Mouse (Mus musculus): ENCODE measurements around the gene Dync2li1.

Gene Dync2li1

DNA sequence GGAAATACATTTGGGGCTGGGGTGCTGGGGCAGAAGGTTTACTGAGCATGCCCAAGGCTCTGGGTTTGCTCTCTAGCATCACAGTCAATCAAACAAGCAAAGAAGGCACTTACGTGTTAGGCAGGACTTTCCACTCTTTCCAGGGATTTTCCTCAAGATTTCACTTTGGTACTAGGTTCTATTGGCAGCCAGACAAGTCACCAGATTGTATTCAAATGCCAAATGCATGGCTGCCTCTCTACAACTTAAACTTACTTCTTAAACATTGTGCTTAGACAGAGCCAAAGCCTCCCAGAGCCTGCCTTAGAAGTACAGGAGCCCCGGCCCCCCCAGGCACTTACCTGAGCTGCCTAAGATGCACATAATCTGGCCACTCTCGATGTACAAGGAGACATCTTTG is 55.4 kb downstream of the Dync2li1 start:
- DNase-seq (ENCODE audit: inconsistent age in 2 of 2, low spot score in 1 of 2), result no peak

DNA sequence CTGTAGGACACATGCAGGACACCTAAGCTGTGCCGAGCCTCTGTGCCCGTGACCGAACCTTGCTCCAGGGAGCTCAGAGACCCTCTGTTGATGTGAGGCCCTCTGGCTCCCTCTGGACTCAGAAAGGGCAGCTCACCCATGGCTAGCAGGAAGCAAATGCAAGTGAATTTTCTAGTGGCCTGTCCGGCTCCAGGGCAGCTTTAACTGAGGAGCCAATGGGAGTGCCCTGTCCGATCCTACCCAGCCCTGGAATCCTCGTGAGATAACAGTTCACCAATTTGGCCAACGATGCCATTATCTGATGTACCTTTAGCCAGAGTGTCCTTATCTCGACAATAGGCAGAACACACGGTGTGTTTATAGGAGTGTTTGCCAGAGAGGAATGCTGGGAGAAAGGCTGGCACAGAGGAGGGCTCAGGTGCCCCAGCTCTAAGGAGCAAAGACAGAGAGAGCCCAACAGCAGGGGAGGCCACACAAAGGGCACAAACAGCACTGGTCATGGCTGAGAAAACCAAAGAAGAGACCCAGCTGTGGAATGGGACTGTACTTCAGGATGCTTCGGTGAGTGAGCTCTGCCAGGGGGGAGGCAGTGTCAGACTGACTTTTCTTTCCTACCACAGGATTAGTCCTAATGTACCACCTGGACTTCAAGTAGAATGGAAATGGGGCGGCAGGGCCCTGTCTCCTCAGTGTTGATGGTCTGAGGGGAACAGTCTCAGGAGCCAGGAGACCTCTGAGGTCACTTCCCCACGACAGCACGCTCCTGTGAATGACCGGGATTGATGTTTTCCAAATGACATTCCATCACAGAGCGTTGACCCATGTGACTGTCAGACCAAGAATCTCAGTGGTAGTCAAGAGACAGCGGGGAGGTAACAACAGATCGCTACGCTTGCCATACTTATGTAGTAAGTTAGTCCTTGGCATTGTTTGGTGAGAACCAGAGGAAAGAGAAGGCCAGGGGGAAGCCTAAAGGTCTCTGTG is 56.7 kb downstream of the Dync2li1 start, which contains the start of gene Abcg5:
Abcg5 (minus strand) TSS at position 278 of the 984 bp plus-strand sequence.
- no peak for DNase-seq (ENCODE audit: inconsistent age in 2 of 2, low spot score in 1 of 2)

DNA sequence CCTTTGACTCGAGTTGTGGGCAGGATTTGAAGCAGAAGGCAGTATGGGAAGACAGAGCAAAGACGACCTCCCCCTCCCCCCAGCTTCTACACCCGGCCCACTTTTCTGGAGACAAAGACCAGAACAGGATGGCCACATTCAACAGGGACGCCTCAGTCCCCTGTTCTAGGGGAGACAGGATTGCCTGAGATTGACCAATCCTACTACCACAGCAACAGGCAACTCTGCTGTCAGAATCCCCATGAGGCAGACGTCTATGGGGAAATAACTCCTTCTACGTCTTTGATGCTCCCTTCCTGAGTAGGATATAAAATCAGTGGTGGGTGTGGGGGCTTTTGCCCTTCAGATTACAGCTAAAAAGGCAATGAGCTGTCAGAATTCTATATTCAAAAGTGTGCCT is 58.0 kb downstream of the Dync2li1 start:
- no peak for DNase-seq (ENCODE audit: inconsistent age in 2 of 2, low spot score in 1 of 2)

DNA sequence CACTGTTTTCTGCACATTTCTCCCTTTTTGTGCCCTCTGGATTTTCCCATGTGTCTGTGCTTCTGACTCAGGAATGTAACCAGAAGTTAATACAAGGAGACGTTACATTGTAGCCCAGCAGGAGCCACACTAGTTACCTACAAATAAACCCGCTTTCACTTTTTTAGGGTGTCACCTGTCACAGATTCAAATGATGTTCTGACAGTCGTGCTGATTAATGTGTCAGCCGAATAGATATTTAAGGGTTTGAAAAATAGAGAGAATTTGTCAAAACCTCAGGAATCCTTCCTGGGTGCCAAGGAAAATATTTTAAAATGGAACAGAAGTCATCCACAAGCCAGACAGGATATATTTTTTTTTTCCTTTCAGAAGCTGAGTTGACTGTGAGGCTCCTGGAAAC is 59.0 kb downstream of the Dync2li1 start:
- DNase-seq (ENCODE audit: inconsistent age in 2 of 2, low spot score in 1 of 2), result no peak

DNA sequence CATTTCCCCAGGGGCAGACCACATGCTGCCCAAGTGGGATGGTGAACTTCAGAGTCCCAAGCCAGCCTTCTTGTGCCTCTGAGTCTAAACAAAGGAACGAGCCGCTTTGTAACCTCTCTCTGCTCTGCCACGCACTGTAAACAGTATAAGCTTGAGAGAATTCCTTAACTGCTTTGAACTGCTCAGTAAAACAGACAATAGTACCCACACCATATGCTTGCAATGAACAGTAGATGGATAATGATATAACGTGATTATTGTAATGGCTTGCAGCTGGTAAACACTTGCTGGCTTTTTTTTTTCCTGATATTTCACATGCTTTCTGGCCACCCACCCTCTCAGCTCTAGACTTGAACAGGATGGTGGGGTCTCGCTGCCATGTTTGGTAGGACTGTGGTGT is 61.7 kb downstream of the Dync2li1 start:
- no peak for DNase-seq (ENCODE audit: inconsistent age in 2 of 2, low spot score in 1 of 2)

DNA sequence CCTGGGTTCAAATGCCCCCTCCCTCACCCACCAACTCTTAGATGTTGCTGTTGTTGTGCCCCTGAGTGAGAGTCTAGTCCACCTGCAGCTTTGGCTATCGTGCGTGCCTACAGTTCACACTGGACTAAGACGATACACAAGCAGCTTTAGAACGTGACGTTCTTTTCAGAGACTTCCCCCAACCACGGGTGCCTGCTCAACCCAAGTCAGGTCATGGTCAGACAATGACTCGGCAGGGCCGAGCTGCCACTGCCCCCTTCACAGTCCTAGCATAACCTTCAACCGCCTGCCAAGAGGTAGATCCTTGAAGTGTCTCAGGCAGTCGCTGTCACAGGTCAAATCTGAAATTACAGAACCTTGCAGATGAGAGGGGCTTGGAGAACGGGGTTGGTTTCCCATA is 62.5 kb downstream of the Dync2li1 start:
- peak; percentile 87 to 88 for DNase-seq (ENCODE audit: inconsistent age in 2 of 2, low spot score in 1 of 2)

DNA sequence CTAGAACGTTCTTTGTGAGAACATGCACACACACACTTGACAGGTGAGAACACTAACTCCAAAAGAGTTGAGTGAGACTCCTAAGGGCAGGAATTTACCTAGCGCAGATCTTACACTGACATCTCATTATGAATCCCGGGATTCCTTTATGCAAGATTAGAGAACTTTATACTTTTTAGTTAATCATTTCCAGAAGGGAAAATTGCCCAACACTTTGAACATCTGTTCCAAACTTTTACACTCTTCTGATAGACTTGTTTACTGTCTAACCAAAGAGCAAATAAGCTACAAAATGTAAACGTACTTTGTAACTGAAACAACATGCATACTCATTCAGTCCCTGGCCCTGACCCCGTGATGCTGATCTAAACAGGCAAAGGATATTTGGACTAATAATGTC is 63.0 kb downstream of the Dync2li1 start:
- DNase-seq (ENCODE audit: inconsistent age in 2 of 2, low spot score in 1 of 2), result no peak

DNA sequence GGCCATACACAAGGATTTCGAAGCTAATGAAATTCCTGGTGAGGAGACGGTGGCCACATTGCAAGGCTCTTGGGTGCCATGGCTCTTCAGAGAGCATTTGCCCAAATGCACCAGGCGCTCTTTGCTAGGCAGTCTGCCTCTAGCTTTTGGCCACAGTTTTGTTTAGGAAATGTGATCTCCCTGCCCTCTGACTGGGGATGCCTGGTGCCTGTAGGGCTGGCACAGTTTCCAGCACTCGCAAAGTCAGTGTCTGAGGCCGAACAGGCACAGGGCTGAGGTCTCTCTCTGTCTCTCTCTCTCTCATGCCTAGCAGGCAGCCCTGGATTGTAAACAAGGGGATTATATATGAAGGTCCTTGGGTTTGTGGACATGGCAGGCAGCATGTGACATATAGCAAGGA is 63.8 kb downstream of the Dync2li1 start:
- no peak for DNase-seq (ENCODE audit: inconsistent age in 2 of 2, low spot score in 1 of 2)

DNA sequence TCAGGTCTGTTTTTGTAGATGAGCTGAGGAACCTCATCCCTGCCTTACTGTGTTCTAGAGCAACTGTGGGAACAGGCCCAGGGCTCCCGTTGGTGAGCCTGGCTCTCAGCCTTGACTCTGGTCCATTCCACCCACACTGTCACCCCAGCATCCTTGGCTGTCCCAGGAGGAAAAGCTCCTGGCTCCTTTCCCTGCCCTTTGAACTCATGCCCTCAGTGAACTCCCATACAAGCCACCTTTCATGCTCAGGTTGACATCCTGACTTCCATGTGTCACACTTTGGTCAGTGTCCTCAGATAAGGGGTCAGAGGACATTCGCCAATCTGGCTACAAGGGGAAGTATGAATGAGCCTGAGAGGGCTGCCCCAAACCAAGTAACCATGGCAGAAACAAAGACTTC is 67.4 kb downstream of the Dync2li1 start:
- no peak for DNase-seq (ENCODE audit: inconsistent age in 2 of 2, low spot score in 1 of 2)

DNA sequence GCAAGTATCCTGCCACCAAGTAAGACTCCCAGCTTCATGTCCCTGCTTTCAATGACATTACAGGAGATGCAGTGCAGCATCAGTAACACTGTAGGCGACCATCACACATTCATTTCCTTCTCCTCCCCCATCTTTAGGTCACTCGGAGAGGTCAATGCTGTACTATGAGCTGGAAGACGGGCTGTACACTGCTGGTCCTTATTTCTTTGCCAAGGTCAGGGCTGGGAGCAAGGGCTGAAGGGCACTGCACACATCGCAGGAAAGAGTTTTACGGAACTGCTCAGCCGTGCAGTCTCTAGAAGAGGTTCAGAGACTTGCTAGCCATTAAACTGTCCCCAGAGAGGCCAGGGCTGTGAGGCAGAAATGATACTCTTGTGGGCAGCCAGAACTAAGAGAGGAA is 70.2 kb downstream of the Dync2li1 start:
- no peak for DNase-seq (ENCODE audit: inconsistent age in 2 of 2, low spot score in 1 of 2)

DNA sequence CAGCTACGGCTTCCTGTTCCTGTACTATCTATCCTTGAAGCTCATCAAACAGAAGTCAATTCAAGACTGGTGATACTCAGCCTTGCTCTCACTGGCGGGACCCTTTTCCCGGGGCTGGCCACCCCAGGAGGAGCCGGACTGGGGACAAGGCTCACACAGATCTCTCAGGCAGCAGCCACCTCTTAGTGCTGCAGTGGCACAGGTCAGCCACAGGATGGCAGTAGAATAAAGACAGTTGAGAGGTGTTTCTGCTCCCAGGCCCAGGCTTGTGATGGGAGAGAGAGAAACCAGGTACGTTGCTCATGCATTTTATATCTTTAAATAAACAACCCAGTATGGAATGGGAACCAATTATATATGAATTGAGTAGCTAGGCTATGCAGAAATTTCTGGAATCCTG is 72.4 kb downstream of the Dync2li1 start:
- peak; percentile 55 to 82 for DNase-seq (ENCODE audit: inconsistent age in 2 of 2, low spot score in 1 of 2)

All from adrenal gland, adult (tissue).